8 mouse cellular contexts compared by ENCODE assay signal in the genomic region with DNA sequence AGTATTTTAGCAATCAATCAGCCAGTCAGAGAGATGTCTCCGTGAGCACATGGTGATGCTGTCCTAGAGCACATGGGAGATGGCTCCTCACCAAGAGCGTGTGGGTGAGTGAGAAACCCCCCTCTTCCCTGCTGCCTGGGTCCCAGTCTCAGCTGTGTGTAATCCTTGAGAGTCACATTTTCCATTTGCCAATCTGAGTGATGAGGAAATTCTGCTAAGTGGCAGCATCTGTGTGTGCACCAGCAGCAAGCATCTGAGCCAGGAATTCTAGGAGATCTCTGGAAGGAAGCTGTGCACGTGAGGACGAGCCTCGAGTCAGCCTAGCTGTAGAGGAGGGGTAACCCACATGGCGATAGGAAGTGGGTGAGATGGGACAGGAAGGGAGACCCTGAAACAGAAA. TPM values are rescaled to one million over a fixed set of nuclear protein-coding genes. Genes with fewer than 3 reads are reported as not detected.
DNase-seq lines count a peak whose midpoint lies in the region; ATAC-seq and TF ChIP-seq lines count a peak whose summit lies in the region.

No protein-coding gene starts in this region.

- peak; percentile 78 for ATAC-seq in hindbrain, postnatal 0 days
- no peak for ATAC-seq in hindbrain, embryonic 12.5 days (ENCODE audit: low FRiP score)
- ATAC-seq in erythroid progenitor cell, adult 5-6 weeks (replicated peaks; ENCODE audit: low FRiP score, poor library complexity, severe bottlenecking) = 0 out of 2 replicates have a peak, but pooled peaks have one; percentile 39

- no peak overlapping the region for H3K27ac ChIP-seq in hindbrain, postnatal 0 days
- no peak overlapping the region for H3K27ac ChIP-seq in hindbrain, embryonic 12.5 days

- WGBS in hindbrain, postnatal 0 days = 29% methylated on average over 6 of the region's 6 CpGs
- WGBS in hindbrain, embryonic 12.5 days = 58% methylated on average over 6 of the region's 6 CpGs

- H3K9me3 ChIP-seq in hindbrain, postnatal 0 days (ENCODE audit: low read length) = no peaks in the 10 kb centered on the region
- no peaks in the 10 kb centered on the region for H3K9me3 ChIP-seq in hindbrain, embryonic 12.5 days (replicated peaks)

- H3K27me3 ChIP-seq in hindbrain, postnatal 0 days (ENCODE audit: insufficient read depth, low read length) = no peaks in the 10 kb centered on the region
- no peaks in the 10 kb centered on the region for H3K27me3 ChIP-seq in hindbrain, embryonic 12.5 days

- 0 out of 2 replicates have a peak, but pooled peaks cover 10% of the 10 kb centered on the region for H3K4me1 ChIP-seq in hindbrain, postnatal 0 days (ENCODE audit: insufficient read depth, low read length)
- no peaks in the 10 kb centered on the region for H3K4me1 ChIP-seq in hindbrain, embryonic 12.5 days

- H3K36me3 ChIP-seq in hindbrain, postnatal 0 days (ENCODE audit: insufficient read depth, low read length) = no peaks in the 10 kb centered on the region
- no peaks in the 10 kb centered on the region for H3K36me3 ChIP-seq in hindbrain, embryonic 12.5 days

- no peak overlapping the region for H3K4me2 ChIP-seq in hindbrain, postnatal 0 days (ENCODE audit: low read depth, low read length)
- no peak overlapping the region for H3K4me2 ChIP-seq in hindbrain, embryonic 12.5 days (replicated peaks)

- H3K4me3 ChIP-seq in hindbrain, postnatal 0 days (ENCODE audit: low read length) = no peak overlapping the region
- no peak overlapping the region for H3K4me3 ChIP-seq in hindbrain, embryonic 12.5 days

- peak; percentile 62 for DNase-seq in hindbrain, postnatal 0 days (ENCODE audit: low spot score)
- DNase-seq in layer of hippocampus, postnatal 25 days (ENCODE audit: extremely low spot score in 1 of 2, low spot score in 1 of 2) = peak; percentile 44 to 47
- peak; percentile 72 for DNase-seq in right cerebral cortex, postnatal 25 days
- DNase-seq in urinary bladder, postnatal 14 days (ENCODE audit: low spot score) = no peak
- DNase-seq in kidney, adult 9 months = no peak
- DNase-seq in cerebellum, adult 9-10 months = no peak

- no peak overlapping the region; the same call in 1 of the 2 replicates for H3K9ac ChIP-seq in hindbrain, postnatal 0 days (replicated peaks; ENCODE audit: low read length)
- H3K9ac ChIP-seq in hindbrain, embryonic 12.5 days = no peak overlapping the region

- TF ChIP-seq CTCF in hindbrain, postnatal 0 days (IDR thresholded peaks at IDR 0.05; ENCODE audit: low read depth) = no peak

RNA-seq across cellular contexts. Expression of a gene that starts 50.5 kb away (rescaled TPM):
- 125 and 141 TPM in 2 replicates for total RNA-seq in hindbrain, postnatal 0 days (2014; rRNA removed)
- polyA plus RNA-seq in hindbrain, postnatal 0 days (2015; fragmentation: Nextera tagmentation; extraction: Ambion mirVana) = 224 and 232 TPM in 2 replicates
- 181 and 182 TPM in 2 replicates for polyA plus RNA-seq in hindbrain, embryonic 12.5 days (2016; fragmentation: Nextera tagmentation; extraction: Ambion mirVana)
- total RNA-seq in erythroid progenitor cell, adult 5-6 weeks (2015; ENCODE audit: low replicate concordance) = 16.3 and 40.4 TPM in 2 replicates
- 43.8 and 48.9 TPM in 2 replicates for total RNA-seq in erythroid progenitor cell, adult 5-6 weeks (2017; ENCODE audit: low replicate concordance)
- 100 to 1,000 TPM; 180 to 206 TPM for total RNA-seq in layer of hippocampus, postnatal 25 days (2021)

Comparison
In these comparisons a context has a peak if more than half of its experiments do, and no peak if none do; other contexts are left out.
1. DNase-seq: peak in hindbrain, postnatal 0 days (single experiment), layer of hippocampus, postnatal 25 days (2 of 2) and right cerebral cortex, postnatal 25 days (single experiment); none in urinary bladder, postnatal 14 days (single experiment), kidney, adult 9 months (single experiment) and cerebellum, adult 9-10 months (single experiment).